ENCODE assay signal across 18 mouse cellular contexts in genomic region chr3:88652846-88653515, GRCm38 (mm10). TPM values are rescaled to one million over a fixed set of nuclear protein-coding genes. Genes with fewer than 3 reads are reported as not detected.
DNase-seq lines count a peak whose midpoint lies in the region; ATAC-seq and TF ChIP-seq lines count a peak whose summit lies in the region.
"Had no signal": no experiment of that assay in that cellular context is flagged by ENCODE, and none has a peak within 500 bp of the region (broad histone marks: within the 10 kb centered on the region; RNA-seq: fewer than 3 reads in every experiment).

Rxfp4 (minus strand) TSS chr3:88653142.

- no peaks in the 10 kb centered on the region for H3K27me3 ChIP-seq in intestine, embryonic 15.5 days (replicated peaks)
- H3K27me3 ChIP-seq in intestine, postnatal 0 days (replicated peaks; ENCODE audit: control insufficient read depth, insufficient read depth, low read length) = no peaks in the 10 kb centered on the region
- no peaks in the 10 kb centered on the region for H3K27me3 ChIP-seq in intestine, embryonic 16.5 days (replicated peaks; ENCODE audit: control insufficient read depth, insufficient read depth, low read length)
- H3K27me3 ChIP-seq in liver, postnatal 0 days (ENCODE audit: insufficient read depth, low read length) = no peaks in the 10 kb centered on the region
- H3K27me3 ChIP-seq: forebrain, embryonic 15.5 days had no signal

- H3K4me1 ChIP-seq in intestine, embryonic 15.5 days (replicated peaks) = peaks cover 9% of the 10 kb centered on the region; the same call in 1 of the 2 replicates
- H3K4me1 ChIP-seq in intestine, postnatal 0 days (replicated peaks; ENCODE audit: control insufficient read depth, insufficient read depth, low read length) = no peaks in the 10 kb centered on the region
- peaks cover 17% of the 10 kb centered on the region; the same call in 1 of the 2 replicates for H3K4me1 ChIP-seq in intestine, embryonic 16.5 days (ENCODE audit: control insufficient read depth, insufficient read depth, low read length)
- 0 out of 2 replicates have a peak, but pooled peaks cover 3% of the 10 kb centered on the region for H3K4me1 ChIP-seq in liver, postnatal 0 days (ENCODE audit: insufficient read depth)
- H3K4me1 ChIP-seq: forebrain, embryonic 15.5 days had no signal

- no peak within 1 kb of the TSS for H3K4me3 ChIP-seq in intestine, embryonic 15.5 days (replicated peaks)
- H3K4me3 ChIP-seq in intestine, postnatal 0 days (ENCODE audit: low read depth, low read length) = no peak within 1 kb of the TSS
- no peak within 1 kb of the TSS for H3K4me3 ChIP-seq in intestine, embryonic 16.5 days (ENCODE audit: low read length)
- no peak within 1 kb of the TSS for H3K4me3 ChIP-seq in liver, postnatal 0 days (ENCODE audit: low read depth, low read length)
- H3K4me3 ChIP-seq: forebrain, embryonic 15.5 days had no signal

- no peaks in the 10 kb centered on the region for H3K9me3 ChIP-seq in intestine, embryonic 15.5 days
- no peaks in the 10 kb centered on the region for H3K9me3 ChIP-seq in intestine, postnatal 0 days (ENCODE audit: control insufficient read depth)
- no peaks in the 10 kb centered on the region for H3K9me3 ChIP-seq in intestine, embryonic 16.5 days (ENCODE audit: control insufficient read depth, low read length)
- H3K9me3 ChIP-seq in liver, postnatal 0 days (ENCODE audit: low read length) = no peaks in the 10 kb centered on the region
- H3K9me3 ChIP-seq: forebrain, embryonic 15.5 days had no signal

- no peak within 1 kb of the TSS for H3K4me2 ChIP-seq in intestine, embryonic 15.5 days (replicated peaks)
- H3K4me2 ChIP-seq in intestine, postnatal 0 days (replicated peaks; ENCODE audit: low read depth) = no peak within 1 kb of the TSS
- H3K4me2 ChIP-seq in intestine, embryonic 16.5 days (ENCODE audit: low read depth, low read length) = no peak within 1 kb of the TSS
- H3K4me2 ChIP-seq in liver, postnatal 0 days (ENCODE audit: low read depth, low read length) = no peak within 1 kb of the TSS
- H3K4me2 ChIP-seq: forebrain, embryonic 15.5 days; liver, embryonic 11.5 days; midbrain, embryonic 11.5 days had no signal

- peaks cover 2% of the 10 kb centered on the region; the same call in 1 of the 2 replicates for H3K36me3 ChIP-seq in intestine, embryonic 15.5 days
- H3K36me3 ChIP-seq in intestine, postnatal 0 days (ENCODE audit: control insufficient read depth, insufficient read depth) = peaks cover 6% of the 10 kb centered on the region; the same call in 1 of the 2 replicates
- H3K36me3 ChIP-seq in intestine, embryonic 16.5 days (ENCODE audit: control insufficient read depth, insufficient read depth, low read length) = no peaks in the 10 kb centered on the region
- no peaks in the 10 kb centered on the region; the same call in 1 of the 2 replicates for H3K36me3 ChIP-seq in liver, postnatal 0 days (replicated peaks; ENCODE audit: insufficient read depth, low read length)

- 82% methylated on average over 17 of the region's 17 CpGs for WGBS in intestine, embryonic 15.5 days
- 81% methylated on average over 17 of the region's 17 CpGs for WGBS in intestine, postnatal 0 days
- 82% methylated on average over 17 of the region's 17 CpGs for whole genome bisulfite sequencing in intestine, embryonic 16.5 days
- WGBS in liver, postnatal 0 days (ENCODE audit: insufficient replicate concordance) = 78% methylated on average over 17 of the region's 17 CpGs

- TF ChIP-seq EP300 in liver, postnatal 0 days (IDR thresholded peaks at IDR 0.05; ENCODE audit: low read depth) = no peak

- TF ChIP-seq CTCF in intestine, postnatal 0 days (IDR thresholded peaks at IDR 0.05; ENCODE audit: low read depth) = no peak
- TF ChIP-seq CTCF in liver, postnatal 0 days (IDR thresholded peaks at IDR 0.05; ENCODE audit: low read depth) = no peak

- no peak within 1 kb of the TSS for H3K9ac ChIP-seq in intestine, embryonic 15.5 days
- no peak within 1 kb of the TSS for H3K9ac ChIP-seq in intestine, postnatal 0 days (ENCODE audit: low read depth, low read length)
- H3K9ac ChIP-seq in intestine, embryonic 16.5 days (ENCODE audit: low read depth, low read length) = no peak within 1 kb of the TSS
- no peak within 1 kb of the TSS for H3K9ac ChIP-seq in liver, postnatal 0 days (replicated peaks)
- H3K9ac ChIP-seq: forebrain, embryonic 15.5 days had no signal

- peak; percentile 30 for DNase-seq in R1 (ENCODE audit: low read depth, low spot score)
- peak; percentile 76 for DNase-seq in lung, postnatal 36 days
- no peak for DNase-seq in layer of hippocampus, adult 9-10 months (ENCODE audit: low spot score)
- no peak for DNase-seq in liver, postnatal 0 days
- DNase-seq: adrenal gland, postnatal 25 days; cerebellum, postnatal 25 days; gastrocnemius, postnatal 25 days; kidney, adult 18-20 months; right cerebral cortex, postnatal 14 days had no signal

- peak; percentile 41; the same call in 1 of the 2 replicates for ATAC-seq in intestine, embryonic 15.5 days
- ATAC-seq in intestine, postnatal 0 days = no peak
- peak; percentile 38; the same call in 1 of the 2 replicates for ATAC-seq in intestine, embryonic 16.5 days
- no peak for ATAC-seq in liver, postnatal 0 days

- H3K27ac ChIP-seq in intestine, embryonic 15.5 days = no peak within 1 kb of the TSS
- no peak within 1 kb of the TSS for H3K27ac ChIP-seq in intestine, postnatal 0 days (ENCODE audit: low read depth, low read length)
- H3K27ac ChIP-seq in intestine, embryonic 16.5 days (ENCODE audit: low read length) = no peak within 1 kb of the TSS
- H3K27ac ChIP-seq in liver, postnatal 0 days (ENCODE audit: low read depth) = no peak within 1 kb of the TSS
- H3K27ac ChIP-seq: forebrain, embryonic 15.5 days had no signal

RNA-seq across cellular contexts. Expression of gene Rxfp4, which starts in this region (rescaled TPM):
- not detected in 2 replicates for polyA plus RNA-seq in intestine, embryonic 15.5 days (2015; fragmentation: Nextera tagmentation; extraction: Ambion mirVana)
- polyA plus RNA-seq in intestine, postnatal 0 days (2015; fragmentation: Nextera tagmentation; extraction: Ambion mirVana) = not detected in 2 replicates
- polyA plus RNA-seq in intestine, embryonic 16.5 days (2015; fragmentation: Nextera tagmentation; extraction: Ambion mirVana) = not detected in 2 replicates
- not detected in 2 replicates for polyA plus RNA-seq in liver, postnatal 0 days (2015; fragmentation: Nextera tagmentation; extraction: Ambion mirVana)
- polyA plus RNA-seq: forebrain, embryonic 15.5 days; hindbrain, embryonic 11.5 days; liver, embryonic 11.5 days; neural tube, embryonic 14.5 days; urinary bladder, adult 2 months had no signal

Comparison
In these comparisons a context has a peak if more than half of its experiments do, and no peak if none do; other contexts are left out.
1. Peak in ATAC-seq in intestine, embryonic 15.5 days; RNA of the gene not detected or under 1 TPM.
2. Peak in ATAC-seq in intestine, embryonic 16.5 days; RNA of the gene not detected or under 1 TPM.
3. DNase-seq: peak in R1 (single experiment) and lung, postnatal 36 days (single experiment); none in layer of hippocampus, adult 9-10 months (single experiment) and liver, postnatal 0 days (single experiment).